Mouse (Mus musculus) CH12.LX (cell line): Measurements from ENCODE around the gene Gm21981.

Experiments
- E2F4 ChIP-seq: IDR thresholded peaks from 2 replicates; pipeline ENCODE4 v1.6.1; 2011; ENCODE audit warnings: low read depth, low read length, improper control_type of control experiment; ENCODE audit not compliant: insufficient replicate concordance
- NELFE ChIP-seq: IDR thresholded peaks from 2 replicates; pipeline ENCODE4 v1.6.1; 2011; ENCODE audit warnings: low read depth, low read length, improper control_type of control experiment

DNA sequence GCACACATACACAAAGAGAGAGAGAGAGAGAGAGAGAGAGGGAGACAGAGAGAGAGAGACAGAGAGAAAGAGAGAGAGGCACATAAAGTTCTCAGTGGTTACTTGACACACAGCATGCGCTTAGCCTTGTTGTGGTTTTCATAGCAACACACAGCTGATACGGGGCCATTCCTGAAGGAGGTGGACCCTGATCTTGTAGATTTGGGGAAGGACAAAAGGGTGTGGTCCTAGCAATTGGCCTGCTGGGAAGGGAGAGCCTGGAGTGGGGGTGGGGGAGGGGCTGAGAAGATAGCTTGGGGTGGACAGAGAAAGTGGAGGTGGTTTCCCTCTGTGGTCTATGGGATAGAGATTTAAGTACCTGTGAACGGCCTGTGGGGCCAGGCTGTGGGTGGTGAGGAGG is 15.8 kb upstream of the Gm21981 start:
- TF ChIP-seq NELFE (no peak), E2F4 (no peak)
